Comparison of ENCODE assay signal across 33 mouse cellular contexts in the genomic region with DNA sequence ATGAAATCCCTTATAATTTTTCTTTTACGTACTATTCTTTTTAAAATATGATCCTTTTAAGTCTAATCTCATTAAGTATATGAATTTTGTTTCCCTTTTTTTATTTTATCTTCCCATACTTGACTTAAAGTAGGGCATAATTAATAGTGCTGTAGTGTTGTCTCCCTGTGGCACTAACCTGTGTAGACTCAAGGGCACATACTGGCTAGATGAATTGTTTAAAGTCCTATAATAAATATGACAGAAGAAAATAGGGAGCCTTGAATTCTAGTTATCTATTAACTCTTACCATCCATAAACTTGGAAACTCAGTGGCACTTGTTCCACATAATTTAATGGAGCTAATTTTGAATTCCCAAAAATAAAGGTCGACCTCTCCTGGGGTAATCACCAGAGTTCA.
"Had no signal": no experiment of that assay in that cellular context is flagged by ENCODE, and none has a peak within 500 bp of the region (broad histone marks: within the 10 kb centered on the region; RNA-seq: fewer than 3 reads in every experiment).

No protein-coding gene starts in this region.

- H3K4me1 ChIP-seq: heart, embryonic 10.5 days; hindbrain, embryonic 10.5 days; hindbrain, embryonic 12.5 days; hindbrain, embryonic 13.5 days; hindbrain, embryonic 15.5 days had no signal

- H3K9ac ChIP-seq: heart, embryonic 12.5 days; heart, embryonic 13.5 days; heart, embryonic 15.5 days; hindbrain, embryonic 12.5 days; hindbrain, embryonic 13.5 days; hindbrain, embryonic 14.5 days; hindbrain, embryonic 15.5 days; kidney, embryonic 15.5 days had no signal

- H3K4me2 ChIP-seq: heart, embryonic 11.5 days; heart, embryonic 12.5 days; heart, embryonic 13.5 days; heart, embryonic 15.5 days; hindbrain, embryonic 12.5 days; hindbrain, embryonic 13.5 days; hindbrain, embryonic 14.5 days; hindbrain, embryonic 15.5 days; kidney, embryonic 15.5 days had no signal

- ATAC-seq: hindbrain, embryonic 16.5 days; hindbrain, postnatal 0 days; inflammation-experienced regulatory T-cells, adult 6 months had no signal

- H3K4me3 ChIP-seq: heart, embryonic 10.5 days; heart, embryonic 12.5 days; heart, embryonic 13.5 days; heart, embryonic 15.5 days; hindbrain, embryonic 10.5 days; hindbrain, embryonic 12.5 days; hindbrain, embryonic 13.5 days; hindbrain, embryonic 15.5 days; kidney, embryonic 15.5 days; layer of hippocampus, adult 2 months; left cerebral cortex, adult 2 months had no signal

- H3K36me3 ChIP-seq: heart, embryonic 10.5 days; heart, embryonic 12.5 days; heart, embryonic 13.5 days; heart, embryonic 15.5 days; hindbrain, embryonic 12.5 days; hindbrain, embryonic 13.5 days; hindbrain, embryonic 15.5 days had no signal

- H3K9me3 ChIP-seq: heart, embryonic 10.5 days; heart, embryonic 12.5 days; heart, embryonic 13.5 days; heart, embryonic 15.5 days; hindbrain, embryonic 10.5 days; hindbrain, embryonic 12.5 days; hindbrain, embryonic 13.5 days; hindbrain, embryonic 15.5 days; kidney, embryonic 15.5 days had no signal

- DNase-seq: heart, postnatal 10 days; heart, postnatal 14 days; heart, postnatal 36 days; heart, postnatal 4 days; kidney, adult 11 months; kidney, adult 18-20 months; kidney, adult 2 months; kidney, adult 8-10 months; kidney, adult 9 months; kidney, postnatal 10 days; kidney, postnatal 14 days; kidney, postnatal 25 days; kidney, postnatal 36 days; kidney, postnatal 4 days; layer of hippocampus, adult 9-11 months; layer of hippocampus, postnatal 36 days had no signal

- H3K27ac ChIP-seq: heart, embryonic 10.5 days; heart, embryonic 13.5 days; heart, embryonic 15.5 days; hindbrain, embryonic 10.5 days; hindbrain, embryonic 12.5 days; hindbrain, embryonic 13.5 days; hindbrain, embryonic 14.5 days; hindbrain, embryonic 15.5 days; hindbrain, postnatal 0 days; kidney, embryonic 15.5 days; kidney, postnatal 0 days; layer of hippocampus, adult 2 months; left cerebral cortex, adult 2 months had no signal

- H3K27me3 ChIP-seq: heart, embryonic 12.5 days; heart, embryonic 13.5 days; heart, embryonic 15.5 days; hindbrain, embryonic 12.5 days; hindbrain, embryonic 13.5 days; hindbrain, embryonic 15.5 days; kidney, embryonic 15.5 days had no signal
